Mouse (Mus musculus) lung, embryonic 16.5 days (tissue): Measurements from ENCODE around the gene Kank1. TPM values are rescaled to one million over a fixed set of nuclear protein-coding genes. Genes with fewer than 3 reads are reported as not detected.

ENCODE experiments used
- ATAC-seq: fragments of 200-750 bp; cut with Nextera tagmentation; 2 replicates; pipeline ENCODE4 v1.8.0; 2017; ENCODE audit warnings: low read depth, mild to moderate bottlenecking, moderate library complexity
- H3K27ac ChIP-seq: fragments of 300-500 bp; sonication (generic); 2 replicates; pipeline ENCODE4 v1.5.1; 2014; ENCODE audit warnings: mild to moderate bottlenecking, control low read depth, low read length
- H3K27me3 ChIP-seq: fragments of 300-500 bp; sonication (generic); 2 replicates; pipeline ENCODE4 v1.6.1; 2014; ENCODE audit warnings: low read depth, low read length, mixed read lengths; ENCODE audit not compliant: control insufficient read depth, insufficient read depth
- H3K36me3 ChIP-seq: fragments of 300-500 bp; sonication (generic); 2 replicates; pipeline ENCODE4 v1.6.1; 2014; ENCODE audit warnings: low read length; ENCODE audit not compliant: control insufficient read depth, insufficient read depth
- H3K4me1 ChIP-seq: fragments of 300-500 bp; sonication (generic); replicated peaks from 2 replicates; pipeline ENCODE4 v1.6.1; 2014; ENCODE audit warnings: low read length, mixed read lengths; ENCODE audit not compliant: control insufficient read depth, insufficient read depth
- H3K4me2 ChIP-seq: fragments of 300-500 bp; sonication (generic); 2 replicates; pipeline ENCODE4 v1.6.1; 2014; ENCODE audit warnings: low read depth, low read length, control low read depth
- H3K4me3 ChIP-seq: fragments of 300-500 bp; sonication (generic); 2 replicates; pipeline ENCODE4 v1.5.1; 2014; ENCODE audit warnings: mild to moderate bottlenecking, low read length, control low read depth
- H3K9ac ChIP-seq: fragments of 300-500 bp; sonication (generic); 2 replicates; pipeline ENCODE4 v1.6.1; 2014; ENCODE audit warnings: low read length, control low read depth
- H3K9me3 ChIP-seq: fragments of 300-500 bp; sonication (generic); 2 replicates; pipeline ENCODE4 v1.6.1; 2016; ENCODE audit warnings: low read length; ENCODE audit not compliant: control insufficient read depth
- WGBS: fragments of 180-500 bp; shearing (Covaris S2); extraction: QIAGEN DNeasy Blood & Tissue Kit; methylation state at CpG from one replicate; pipeline ENCODE4 v1.1.7; 2014; 5-methylcytosine and 5-hydroxymethylcytosine counted together
- polyA plus RNA-seq: library from polyadenylated mRNA; unstranded; fragments of >200 nt; fragmentation: Nextera tagmentation; extraction: Ambion mirVana; gene quantifications from 2 replicates; pipeline ENCODE4 v1.2.1, GENCODE M21; 2015

The Kank1 gene
- polyA plus RNA-seq, 1 experiment from 2014 or later = 19.9 TPM

DNA sequence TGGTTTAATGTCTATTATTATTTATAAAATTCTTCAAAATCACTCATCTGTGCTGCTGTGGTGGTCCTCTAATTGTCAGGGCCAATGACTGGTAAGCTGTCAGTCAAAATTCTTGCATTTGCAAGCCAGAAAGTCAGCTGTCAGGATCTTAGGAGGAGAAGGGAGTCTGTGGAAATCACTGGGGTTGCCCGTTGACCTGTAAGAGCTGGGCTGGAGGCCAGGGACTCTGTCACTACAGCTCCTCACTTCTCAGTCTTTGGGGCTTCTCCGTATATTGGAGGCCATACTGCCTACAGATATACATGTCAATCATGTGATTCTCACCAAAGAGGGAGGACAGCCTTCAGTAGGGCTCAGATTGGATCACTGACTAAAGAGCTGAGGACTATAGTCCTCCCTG, 16.2 kb upstream of the Kank1 start:
- 58% methylated on average over 2 of the region's 2 CpGs for WGBS
- ATAC-seq = no peak
- no peak overlapping the region for H3K4me2 ChIP-seq
- no peak overlapping the region for H3K4me3 ChIP-seq
- H3K9ac ChIP-seq = no peak overlapping the region
- no peaks in the 10 kb centered on the region for H3K4me1 ChIP-seq
- no peaks in the 10 kb centered on the region for H3K27me3 ChIP-seq
- no peaks in the 10 kb centered on the region for H3K9me3 ChIP-seq
- no peak overlapping the region for H3K27ac ChIP-seq
- no peaks in the 10 kb centered on the region for H3K36me3 ChIP-seq

DNA sequence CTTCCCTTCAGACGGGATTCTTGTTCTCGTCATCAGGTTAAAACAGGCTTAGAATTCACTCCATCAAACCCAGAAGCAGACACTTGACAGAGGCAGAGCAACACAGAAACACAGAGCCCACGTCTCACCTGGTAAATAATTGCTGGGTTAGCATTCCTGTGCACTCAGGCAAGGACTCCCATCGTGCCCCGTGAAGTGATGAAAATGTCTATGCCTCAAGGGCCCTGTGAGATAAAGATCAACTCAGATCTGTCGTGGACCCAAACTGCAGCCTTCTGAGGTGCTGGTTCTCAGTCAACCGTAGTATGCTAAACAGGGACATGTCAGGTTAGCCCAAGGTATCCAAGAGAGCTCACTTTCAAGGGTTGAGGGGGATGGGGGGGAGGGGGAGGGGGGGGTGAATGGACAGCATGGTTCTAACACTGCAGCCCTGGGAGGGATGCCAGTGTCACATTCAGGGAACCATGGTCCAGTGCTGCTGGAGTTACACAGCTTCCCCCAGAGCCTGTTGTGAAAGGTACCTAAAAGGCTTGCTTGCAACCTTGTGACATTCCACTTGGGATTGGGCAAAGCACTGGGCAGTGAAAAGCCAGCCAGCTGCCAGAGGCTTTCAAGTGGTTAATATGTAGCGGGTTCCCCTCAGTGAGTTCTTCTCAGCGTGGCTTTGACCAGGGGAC, 14.7 kb upstream of the Kank1 start:
- WGBS = 38% methylated on average over 9 of the region's 9 CpGs
- Histone ChIP-seq H3K4me1 (no peaks in the 10 kb centered on the region), H3K4me3 (no peak overlapping the region), H3K9ac (no peak overlapping the region), H3K9me3 (no peaks in the 10 kb centered on the region), H3K36me3 (no peaks in the 10 kb centered on the region), H3K27ac (no peak overlapping the region), H3K27me3 (no peaks in the 10 kb centered on the region), H3K4me2 (no peak overlapping the region)
- 0 out of 2 replicates have a peak, but pooled peaks have one; percentile 20 for ATAC-seq

DNA sequence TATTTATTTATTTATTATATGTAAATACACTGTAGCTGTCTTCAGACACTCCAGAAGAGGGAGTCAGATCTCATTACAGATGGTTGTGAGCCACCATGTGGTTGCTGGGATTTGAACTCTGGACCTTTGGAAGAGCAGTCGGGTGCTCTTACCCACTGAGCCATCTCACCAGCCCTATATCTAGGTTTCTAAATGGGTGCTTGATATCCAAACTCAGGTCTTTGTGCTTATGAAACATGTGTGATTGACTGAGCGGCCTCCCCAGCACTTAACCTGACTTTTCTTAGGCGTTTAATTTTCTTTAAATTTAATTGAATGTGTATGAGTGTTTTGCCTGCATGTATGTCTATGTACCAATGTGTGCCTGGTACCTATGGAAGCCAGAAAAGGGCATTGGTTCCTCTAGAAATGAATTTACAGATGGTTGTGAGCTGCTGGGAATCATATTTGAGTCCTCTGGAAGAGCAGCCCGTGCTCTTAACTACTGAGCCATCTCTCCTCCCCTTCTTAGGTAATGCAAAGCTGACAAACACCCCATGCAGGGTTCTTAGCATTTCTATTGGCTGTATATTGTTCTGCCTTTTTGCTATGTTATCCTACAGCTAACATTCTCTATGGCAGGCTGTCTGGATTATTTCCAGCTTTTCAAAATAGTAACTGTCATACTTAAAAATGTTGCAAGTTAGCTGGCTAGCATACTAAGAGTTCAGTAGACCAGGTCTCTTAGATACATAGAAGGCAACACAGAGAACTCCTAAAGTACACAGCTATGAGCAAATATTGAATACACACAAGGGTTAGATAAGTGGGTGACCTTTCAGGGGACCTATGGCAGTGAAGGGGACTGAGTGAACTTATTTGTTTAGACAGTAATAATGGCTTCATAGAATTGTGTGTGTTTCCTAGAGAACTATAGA, 6.5 kb upstream of the Kank1 start:
- Histone ChIP-seq H3K36me3 (no peaks in the 10 kb centered on the region), H3K4me3 (no peak overlapping the region), H3K4me2 (no peak overlapping the region), H3K27me3 (peaks cover under 1% of the 10 kb centered on the region), H3K9ac (no peak overlapping the region), H3K4me1 (no peaks in the 10 kb centered on the region), H3K27ac (no peak overlapping the region), H3K9me3 (no peaks in the 10 kb centered on the region)
- ATAC-seq = no peak
- WGBS = 70% methylated on average over 4 of the region's 4 CpGs

DNA sequence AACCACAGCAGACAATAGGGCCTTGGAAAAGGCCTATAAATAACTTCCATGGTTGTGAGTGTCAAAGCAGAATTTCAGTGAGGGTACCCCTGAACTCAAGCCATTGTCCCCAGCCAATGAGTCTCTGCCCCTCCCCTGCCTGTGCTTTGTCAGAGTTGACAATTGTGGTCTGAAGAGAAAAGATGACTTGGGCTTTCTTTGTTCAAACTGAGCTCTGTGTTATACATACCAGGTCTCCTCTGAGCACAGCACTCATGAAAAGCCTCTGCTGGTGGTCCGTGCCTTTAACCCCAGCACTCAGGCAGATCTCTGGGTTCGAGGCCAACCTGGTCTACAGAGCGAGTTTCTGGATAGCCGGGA, 5.8 kb upstream of the Kank1 start:
- no peak for ATAC-seq
- H3K27ac ChIP-seq = no peak overlapping the region
- 64% methylated on average over 4 of the region's 4 CpGs for WGBS
- no peak overlapping the region for H3K4me2 ChIP-seq
- H3K4me1 ChIP-seq = no peaks in the 10 kb centered on the region
- H3K27me3 ChIP-seq = peaks cover 3% of the 10 kb centered on the region
- H3K9me3 ChIP-seq = no peaks in the 10 kb centered on the region
- H3K4me3 ChIP-seq = no peak overlapping the region
- H3K36me3 ChIP-seq = no peaks in the 10 kb centered on the region
- no peak overlapping the region for H3K9ac ChIP-seq

DNA sequence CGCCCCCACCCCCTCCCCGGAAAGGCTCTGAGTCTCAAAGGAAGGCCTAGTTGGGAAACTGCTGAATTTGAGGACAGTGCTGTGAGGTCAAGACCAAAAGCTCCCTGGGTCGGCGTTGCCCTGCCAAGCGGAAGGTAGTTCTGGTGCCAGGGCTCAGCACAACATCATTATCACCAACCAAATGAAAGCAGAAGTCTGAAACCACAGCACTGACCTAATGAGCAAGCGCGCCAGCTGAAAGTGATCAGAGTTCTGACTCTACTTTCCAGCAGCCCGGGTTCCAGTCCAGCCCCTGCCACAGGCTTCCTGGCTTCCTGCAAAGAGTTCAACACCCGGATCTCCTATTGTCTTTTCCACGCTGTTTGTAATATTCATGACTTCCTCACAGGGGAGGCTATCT, 4.7 kb upstream of the Kank1 start:
- 61% methylated on average over 10 of the region's 10 CpGs for WGBS
- Histone ChIP-seq H3K4me3 (no peak overlapping the region), H3K9me3 (no peaks in the 10 kb centered on the region), H3K27me3 (peaks cover 5% of the 10 kb centered on the region), H3K4me2 (no peak overlapping the region), H3K4me1 (no peaks in the 10 kb centered on the region), H3K36me3 (no peaks in the 10 kb centered on the region), H3K27ac (no peak overlapping the region), H3K9ac (no peak overlapping the region)
- ATAC-seq = no peak

DNA sequence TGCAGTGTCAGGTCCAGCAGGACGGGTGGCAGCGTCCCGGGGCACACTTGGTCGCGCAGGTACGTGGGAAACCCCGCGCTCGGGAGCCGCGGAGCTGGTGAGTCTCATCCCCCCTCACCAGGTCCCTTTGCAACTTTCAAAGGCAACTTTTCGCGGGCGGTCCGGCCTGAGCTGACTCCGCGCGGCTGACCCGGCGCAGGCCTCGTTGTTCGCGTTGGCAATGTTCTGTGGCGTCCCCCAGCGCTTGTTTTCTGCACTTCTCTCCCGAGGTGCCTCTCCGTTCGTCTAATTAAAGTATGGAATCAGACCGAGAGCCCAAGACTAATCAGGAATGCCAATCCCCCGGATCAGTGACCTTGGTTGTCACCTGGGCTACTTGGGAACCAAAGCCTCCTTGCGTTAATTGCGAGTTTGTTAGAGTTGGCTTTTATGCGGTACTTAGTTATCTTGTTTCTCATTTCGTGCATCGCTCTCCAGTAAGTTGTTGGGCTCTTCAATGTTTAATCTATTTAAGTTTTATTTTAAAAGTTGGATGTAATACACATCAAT, 791 bp downstream of the Kank1 start:
- WGBS = 1% methylated on average over 35 of the region's 35 CpGs
- Histone ChIP-seq H3K27me3 (peaks cover 17% of the 10 kb centered on the region), H3K27ac (0 out of 2 replicates have a peak overlapping the region, but pooled peaks have one; percentile 8), H3K4me1 (0 out of 2 replicates have a peak, but pooled peaks cover 5% of the 10 kb centered on the region), H3K9ac (peak overlapping the region; percentile 71), H3K36me3 (no peaks in the 10 kb centered on the region), H3K4me2 (peak overlapping the region; percentile 82), H3K4me3 (peak overlapping the region; percentile 78), H3K9me3 (no peaks in the 10 kb centered on the region)
- ATAC-seq = peak; percentile 49; the same call in 1 of the 2 replicates

DNA sequence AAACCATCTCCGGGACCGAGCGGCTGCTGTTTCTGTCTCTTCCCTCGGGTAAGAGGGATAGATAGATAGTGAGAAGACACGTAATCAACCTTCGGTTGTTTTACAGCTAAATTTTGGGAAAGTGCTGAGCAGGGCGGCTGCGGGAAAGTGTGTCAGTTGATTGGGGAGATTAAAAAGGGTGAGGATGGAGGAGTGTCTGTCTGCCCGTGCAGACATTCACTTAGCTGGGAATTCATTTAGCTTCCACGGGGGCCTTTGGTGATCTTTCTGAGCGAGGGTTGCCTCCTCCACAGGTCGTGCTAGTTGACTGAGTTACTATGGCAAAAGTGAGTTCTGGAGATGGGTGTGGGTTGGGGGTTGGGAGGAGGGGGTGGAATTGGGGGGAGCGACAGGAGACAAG, 1.3 kb downstream of the Kank1 start:
- Histone ChIP-seq H3K9me3 (no peaks in the 10 kb centered on the region), H3K27ac (no peak overlapping the region), H3K4me3 (peak overlapping the region; percentile 78), H3K36me3 (no peaks in the 10 kb centered on the region), H3K27me3 (peaks cover 17% of the 10 kb centered on the region), H3K4me1 (0 out of 2 replicates have a peak, but pooled peaks cover 5% of the 10 kb centered on the region), H3K4me2 (peak overlapping the region; percentile 82), H3K9ac (no peak overlapping the region)
- WGBS = 5% methylated on average over 13 of the region's 13 CpGs
- no peak for ATAC-seq

DNA sequence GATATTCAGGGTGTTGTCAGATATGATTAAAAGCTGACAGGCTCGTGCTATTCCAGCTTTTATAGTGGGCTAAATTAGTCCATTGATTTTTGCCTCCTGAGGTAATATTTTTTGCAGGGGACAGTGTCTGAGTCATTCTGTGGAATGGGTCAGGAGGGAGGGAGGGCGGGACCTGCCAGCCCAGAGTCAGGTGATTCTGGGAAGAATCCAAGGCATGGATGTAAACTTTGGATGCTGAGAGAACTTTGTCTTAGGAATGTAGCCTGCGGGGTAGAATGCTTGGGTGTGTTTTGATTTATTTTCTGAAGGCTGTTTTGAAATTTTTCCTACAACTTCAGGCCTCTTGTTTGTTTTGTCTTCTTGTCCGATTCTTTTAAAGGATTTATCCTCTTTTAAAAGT, 6.8 kb downstream of the Kank1 start:
- Histone ChIP-seq H3K36me3 (no peaks in the 10 kb centered on the region), H3K27ac (no peak overlapping the region), H3K27me3 (peaks cover 3% of the 10 kb centered on the region), H3K4me2 (no peak overlapping the region), H3K4me1 (peaks cover 3% of the 10 kb centered on the region; the same call in 1 of the 2 replicates), H3K4me3 (no peak overlapping the region), H3K9ac (no peak overlapping the region), H3K9me3 (no peaks in the 10 kb centered on the region)
- 62% methylated on average over 4 of the region's 4 CpGs for WGBS
- no peak for ATAC-seq

DNA sequence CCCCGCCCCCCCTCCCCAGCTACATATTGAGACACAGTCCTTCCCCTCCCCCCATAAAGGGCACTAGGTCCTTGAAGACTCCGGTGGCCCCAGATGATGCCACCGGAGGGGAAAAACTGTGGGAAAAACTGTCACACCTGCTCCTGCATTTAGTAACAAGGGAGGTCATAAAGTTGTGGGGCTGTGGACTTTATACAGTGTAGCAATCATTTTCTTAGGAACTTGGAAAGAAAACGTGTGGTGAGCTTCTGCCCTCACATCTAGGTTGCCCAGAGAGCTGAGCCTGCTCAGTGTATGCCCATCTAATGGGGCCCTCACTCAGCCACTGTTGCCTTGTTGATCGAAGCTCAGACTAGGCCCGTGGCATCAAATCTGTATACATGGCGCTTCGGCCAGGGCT, 9.3 kb downstream of the Kank1 start:
- no peak overlapping the region for H3K27ac ChIP-seq
- 92% methylated on average over 8 of the region's 8 CpGs for WGBS
- H3K27me3 ChIP-seq = no peaks in the 10 kb centered on the region
- H3K4me1 ChIP-seq = peaks cover 3% of the 10 kb centered on the region; the same call in 1 of the 2 replicates
- no peak for ATAC-seq
- no peak overlapping the region for H3K4me3 ChIP-seq
- H3K9ac ChIP-seq = no peak overlapping the region
- H3K4me2 ChIP-seq = no peak overlapping the region
- no peaks in the 10 kb centered on the region for H3K36me3 ChIP-seq
- H3K9me3 ChIP-seq = no peaks in the 10 kb centered on the region
